Mouse (Mus musculus): Measurements from ENCODE around the gene Jund. TPM values are rescaled to one million over a fixed set of nuclear protein-coding genes. Genes with fewer than 3 reads are reported as not detected.

Gene Jund
- polyA plus RNA-seq, 1 experiment = 816 TPM

DNA sequence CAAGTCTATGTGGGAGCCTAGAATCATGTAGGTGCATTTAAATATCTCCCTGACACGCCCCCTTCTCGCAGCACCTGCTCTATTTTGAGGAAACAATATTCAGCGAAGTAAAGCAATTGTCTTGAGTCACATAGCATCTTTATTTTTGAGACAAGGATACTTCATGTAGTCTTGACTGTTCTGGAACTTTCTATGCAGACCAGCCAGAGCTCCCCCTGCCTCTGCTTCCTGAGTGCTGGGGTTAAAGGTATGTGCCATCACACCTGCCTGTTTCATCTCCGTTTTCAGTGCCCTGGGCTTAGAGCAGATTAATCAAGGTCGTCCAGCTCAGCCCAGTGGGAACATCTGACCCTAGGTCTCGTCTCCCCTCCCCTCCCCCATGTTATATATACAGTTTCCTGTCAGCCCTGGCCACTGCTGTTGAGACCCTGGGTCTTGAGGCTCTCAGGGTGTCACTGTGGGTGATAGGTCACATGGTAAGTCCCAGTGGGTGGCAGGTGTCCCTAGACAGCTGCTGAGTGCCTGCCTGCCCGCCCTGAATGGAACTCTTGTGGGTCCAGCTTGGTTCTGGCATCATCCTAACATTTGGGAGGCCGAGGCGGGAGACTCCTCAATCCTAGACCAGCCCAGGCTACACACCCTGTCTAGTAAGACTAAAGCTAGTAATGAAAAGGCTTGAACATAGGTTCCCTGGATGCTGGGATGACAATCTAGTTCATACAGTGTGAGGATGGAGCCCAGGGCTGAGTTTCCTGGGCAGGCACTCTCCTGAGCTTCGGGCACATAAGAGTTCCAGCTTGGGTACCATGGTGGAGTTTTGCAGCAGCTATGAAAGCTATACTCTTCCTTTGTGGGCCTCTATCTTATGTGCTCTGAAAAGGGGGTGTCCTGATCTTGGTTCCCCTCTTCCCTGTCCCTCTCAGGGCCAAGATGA lies 2.6 kb downstream of the Jund start:
- no peaks in the 10 kb centered on the region for H3K9me3 ChIP-seq (ENCODE audit: control insufficient read depth, low read length)
- TF ChIP-seq GATA1 (IDR thresholded peaks at IDR 0.05; ENCODE audit: low read length) (no peak), TAL1 (IDR thresholded peaks at IDR 0.05; ENCODE audit: low read length) (no peak)
- H3K4me1 ChIP-seq (ENCODE audit: control insufficient read depth) = peaks cover 47% of the 10 kb centered on the region
- no peaks in the 10 kb centered on the region for H3K27me3 ChIP-seq (ENCODE audit: control insufficient read depth)
- H3K4me3 ChIP-seq (replicated peaks) = peak overlapping the region; percentile 70
- H3K36me3 ChIP-seq (ENCODE audit: control insufficient read depth) = peaks cover 4% of the 10 kb centered on the region

DNA sequence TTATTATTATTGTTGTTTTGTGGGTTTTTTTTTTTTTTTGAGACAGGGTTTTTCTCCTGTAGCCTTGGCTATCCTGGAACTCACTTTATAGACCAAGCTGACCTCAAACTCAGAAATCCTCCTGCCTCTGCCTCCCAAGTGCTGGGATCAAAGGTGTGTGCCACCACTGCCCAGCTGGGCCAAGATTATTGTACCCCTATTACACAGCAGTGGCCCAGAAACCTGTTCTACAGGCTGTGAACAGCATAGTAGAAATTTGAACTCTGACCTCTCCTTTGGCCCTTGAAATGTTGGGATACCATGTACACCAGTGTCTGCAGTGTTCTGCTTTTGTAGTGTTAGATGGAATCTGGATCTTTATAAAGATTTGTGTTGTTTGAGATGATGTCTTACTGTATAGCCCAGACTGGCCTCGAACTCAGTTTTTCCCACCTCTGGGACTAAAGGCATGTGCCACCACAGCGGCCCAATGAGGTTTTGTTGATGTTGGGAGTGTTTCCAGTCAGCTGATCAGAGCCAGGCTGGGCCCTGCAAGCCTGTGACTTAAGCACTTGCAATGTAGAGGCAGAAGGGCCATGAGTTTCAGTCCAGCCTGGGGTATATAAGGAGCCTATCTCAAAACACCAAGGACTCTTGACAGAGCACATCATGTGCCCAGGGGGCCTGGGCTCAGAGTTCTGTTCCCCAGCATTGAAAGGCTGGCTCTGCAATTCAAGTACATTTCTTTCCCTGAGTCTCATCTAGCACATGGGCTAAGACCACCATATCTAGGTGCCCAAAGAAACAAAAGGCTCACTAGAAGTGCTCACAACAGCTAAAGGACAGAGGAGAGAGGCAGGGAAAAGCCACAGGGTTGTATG lies 3.5 kb downstream of the Jund start:
- TF ChIP-seq TAL1 (IDR thresholded peaks at IDR 0.05; ENCODE audit: low read length) = no peak
- no peak for TF ChIP-seq GATA1 (IDR thresholded peaks at IDR 0.05; ENCODE audit: low read length)
- H3K4me3 ChIP-seq (replicated peaks) = no peak overlapping the region

DNA sequence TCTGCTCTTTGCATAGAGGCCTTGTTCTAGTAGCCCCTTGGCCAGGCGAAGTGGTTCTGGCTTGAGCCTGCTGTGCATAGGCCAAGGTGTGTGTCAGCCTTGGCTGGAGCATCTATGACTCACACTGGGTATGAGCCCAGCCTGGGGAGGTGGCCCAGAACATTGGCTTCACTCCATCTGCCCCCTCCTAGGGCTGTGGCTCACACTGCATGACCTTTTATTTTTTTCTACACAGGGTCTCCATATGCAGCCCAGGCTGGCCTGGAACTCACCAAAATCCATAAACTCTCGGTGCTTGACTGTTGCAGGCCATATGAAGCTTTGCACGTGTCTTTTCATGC lies 4.1 kb downstream of the Jund start:
- H3K36me3 ChIP-seq (ENCODE audit: control insufficient read depth) = peaks cover 4% of the 10 kb centered on the region
- H3K27me3 ChIP-seq (ENCODE audit: control insufficient read depth) = no peaks in the 10 kb centered on the region
- no peak for TF ChIP-seq GATA1 (IDR thresholded peaks at IDR 0.05; ENCODE audit: low read length)
- TF ChIP-seq TAL1 (IDR thresholded peaks at IDR 0.05; ENCODE audit: low read length) = no peak
- peaks cover 4% of the 10 kb centered on the region for H3K9me3 ChIP-seq (ENCODE audit: control insufficient read depth, low read length)
- H3K4me3 ChIP-seq (replicated peaks) = no peak overlapping the region
- H3K4me1 ChIP-seq (ENCODE audit: control insufficient read depth) = peaks cover 43% of the 10 kb centered on the region

More for the DNA sequence above, 3.5 kb downstream of the Jund start:
- H3K36me3 ChIP-seq (ENCODE audit: control insufficient read depth) = peaks cover 4% of the 10 kb centered on the region
- H3K9me3 ChIP-seq (ENCODE audit: control insufficient read depth, low read length) = peaks cover 4% of the 10 kb centered on the region
- no peaks in the 10 kb centered on the region for H3K27me3 ChIP-seq (ENCODE audit: control insufficient read depth)
- peaks cover 43% of the 10 kb centered on the region for H3K4me1 ChIP-seq (ENCODE audit: control insufficient read depth)

DNA sequence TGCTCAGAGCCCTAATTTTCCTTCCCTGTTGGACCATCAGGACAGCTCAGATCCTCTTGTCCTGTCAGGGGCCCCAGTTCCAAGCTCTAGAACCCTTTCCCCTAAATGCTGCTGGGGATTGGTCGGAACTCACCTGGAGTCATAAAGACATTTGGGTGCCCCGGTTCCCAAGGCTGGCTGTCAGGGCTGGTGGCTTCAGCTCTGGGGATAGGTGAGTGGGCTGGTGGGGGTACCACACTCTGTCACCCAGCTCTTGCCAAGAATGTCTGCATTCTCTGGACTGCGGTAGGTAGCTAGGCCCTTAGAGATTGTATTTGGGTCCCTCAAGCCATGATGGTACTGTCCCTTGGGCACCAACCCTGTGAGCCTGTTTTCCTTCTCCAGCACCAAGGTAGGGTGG lies 4.5 kb downstream of the Jund start, which contains the start of gene Iqcn:
Gene Iqcn (plus strand): TSS at position 171 of the 400 bp plus-strand sequence.
- Histone ChIP-seq H3K27me3 (ENCODE audit: control insufficient read depth) (no peaks in the 10 kb centered on the region), H3K4me1 (ENCODE audit: control insufficient read depth) (peaks cover 40% of the 10 kb centered on the region), H3K36me3 (ENCODE audit: control insufficient read depth) (peaks cover 4% of the 10 kb centered on the region), H3K4me3 (replicated peaks) (no peak within 1 kb of the TSS), H3K9me3 (ENCODE audit: control insufficient read depth, low read length) (peaks cover 4% of the 10 kb centered on the region)
- TF ChIP-seq GATA1 (IDR thresholded peaks at IDR 0.05; ENCODE audit: low read length) = no peak
- TF ChIP-seq TAL1 (IDR thresholded peaks at IDR 0.05; ENCODE audit: low read length) = no peak

DNA sequence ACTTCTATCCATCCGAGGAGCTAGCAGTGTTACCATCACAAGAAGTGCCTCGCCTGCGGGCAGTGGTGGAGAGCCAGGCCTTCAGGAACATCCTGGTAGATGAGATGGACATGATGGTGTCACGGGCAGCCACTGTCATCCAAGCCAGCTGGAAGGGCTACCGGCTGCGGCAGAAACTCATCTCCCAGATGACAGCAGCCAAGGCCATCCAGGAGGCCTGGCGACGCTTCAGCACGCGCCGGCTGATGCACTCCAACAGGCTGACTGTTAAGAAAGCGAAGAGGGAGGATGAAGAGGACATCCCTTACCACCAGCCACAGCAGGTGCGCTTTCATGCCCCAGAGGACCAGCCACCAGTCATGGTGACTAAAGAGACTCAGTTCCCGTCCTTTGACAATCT lies 9.5 kb downstream of the Jund start:
- Histone ChIP-seq H3K4me1 (ENCODE audit: control insufficient read depth) (peaks cover 13% of the 10 kb centered on the region), H3K27me3 (ENCODE audit: control insufficient read depth) (no peaks in the 10 kb centered on the region), H3K4me3 (replicated peaks) (no peak overlapping the region), H3K36me3 (ENCODE audit: control insufficient read depth) (no peaks in the 10 kb centered on the region), H3K9me3 (ENCODE audit: control insufficient read depth, low read length) (peaks cover 4% of the 10 kb centered on the region)
- TF ChIP-seq GATA1 (IDR thresholded peaks at IDR 0.05; ENCODE audit: low read length) (no peak), TAL1 (IDR thresholded peaks at IDR 0.05; ENCODE audit: low read length) (no peak)

DNA sequence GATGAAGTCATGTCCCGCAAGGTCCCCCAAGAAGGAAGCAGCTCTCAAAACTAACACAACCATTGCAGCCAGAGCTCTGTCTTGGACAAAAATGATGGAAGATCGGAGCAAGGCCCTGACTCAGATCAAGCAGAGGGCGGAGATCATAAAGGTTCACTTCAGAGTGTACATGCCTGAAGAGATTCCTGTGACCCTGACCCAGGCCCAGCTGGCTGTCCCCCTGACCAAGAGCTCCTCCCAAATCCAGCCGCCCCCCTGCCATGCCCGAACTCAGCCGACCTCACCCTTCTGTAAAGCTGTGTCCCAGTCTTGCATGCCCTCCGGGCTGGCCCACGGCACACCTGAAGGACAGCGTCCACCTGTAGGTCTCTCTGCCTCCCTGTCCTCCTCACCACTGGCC lies 11.0 kb downstream of the Jund start:
- H3K9me3 ChIP-seq (ENCODE audit: control insufficient read depth, low read length) = peaks cover 4% of the 10 kb centered on the region
- H3K4me3 ChIP-seq (replicated peaks) = no peak overlapping the region
- H3K27me3 ChIP-seq (ENCODE audit: control insufficient read depth) = no peaks in the 10 kb centered on the region
- peaks cover 13% of the 10 kb centered on the region for H3K4me1 ChIP-seq (ENCODE audit: control insufficient read depth)
- TF ChIP-seq GATA1 (IDR thresholded peaks at IDR 0.05; ENCODE audit: low read length) = no peak
- TF ChIP-seq TAL1 (IDR thresholded peaks at IDR 0.05; ENCODE audit: low read length) = no peak
- no peaks in the 10 kb centered on the region for H3K36me3 ChIP-seq (ENCODE audit: control insufficient read depth)

DNA sequence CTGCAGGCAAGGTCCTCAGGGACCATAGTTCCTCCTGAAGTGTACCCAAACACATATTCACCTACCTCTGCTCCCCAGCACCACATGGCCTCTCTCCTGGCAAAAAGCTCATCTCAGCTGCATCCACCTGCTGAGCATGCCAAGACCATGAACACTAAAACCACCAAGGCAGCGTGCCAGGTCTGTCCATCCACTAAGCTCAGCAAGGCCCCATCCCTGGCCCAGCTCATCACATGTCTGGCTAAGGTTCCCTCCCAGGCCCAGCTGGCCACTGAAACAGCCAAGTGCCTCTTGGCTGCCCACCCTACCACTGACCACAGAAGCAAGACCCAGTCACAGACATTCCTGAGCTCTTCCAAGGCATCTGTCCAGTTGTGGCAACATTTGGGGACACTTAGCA lies 11.5 kb downstream of the Jund start:
- TF ChIP-seq GATA1 (IDR thresholded peaks at IDR 0.05; ENCODE audit: low read length) = no peak
- TF ChIP-seq TAL1 (IDR thresholded peaks at IDR 0.05; ENCODE audit: low read length) = no peak
- no peaks in the 10 kb centered on the region for H3K36me3 ChIP-seq (ENCODE audit: control insufficient read depth)
- H3K4me3 ChIP-seq (replicated peaks) = no peak overlapping the region
- no peaks in the 10 kb centered on the region for H3K27me3 ChIP-seq (ENCODE audit: control insufficient read depth)
- peaks cover 4% of the 10 kb centered on the region for H3K9me3 ChIP-seq (ENCODE audit: control insufficient read depth, low read length)
- H3K4me1 ChIP-seq (ENCODE audit: control insufficient read depth) = peaks cover 13% of the 10 kb centered on the region

DNA sequence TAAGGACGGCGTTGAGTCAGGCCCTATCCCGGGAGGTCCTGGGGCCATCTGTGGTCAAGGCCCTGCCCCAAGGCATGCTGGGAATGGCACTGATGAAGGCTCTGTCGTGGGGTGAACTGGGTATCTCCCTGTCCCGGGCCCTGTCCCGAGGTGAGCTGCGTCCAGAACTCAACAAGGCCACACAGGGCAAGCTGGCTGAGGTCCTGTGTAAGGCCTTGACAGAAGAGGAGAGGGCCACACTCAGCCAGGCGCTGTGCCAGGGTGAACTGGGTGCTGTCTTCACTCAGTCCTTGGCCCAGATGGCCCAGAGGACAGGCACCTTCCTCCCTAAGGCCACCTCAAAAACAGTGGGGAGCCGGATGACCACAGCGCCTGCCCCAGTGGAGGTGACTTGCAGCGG lies 12.3 kb downstream of the Jund start:
- Histone ChIP-seq H3K36me3 (ENCODE audit: control insufficient read depth) (no peaks in the 10 kb centered on the region), H3K9me3 (ENCODE audit: control insufficient read depth, low read length) (peaks cover 4% of the 10 kb centered on the region), H3K4me3 (replicated peaks) (no peak overlapping the region), H3K4me1 (ENCODE audit: control insufficient read depth) (peaks cover 13% of the 10 kb centered on the region), H3K27me3 (ENCODE audit: control insufficient read depth) (no peaks in the 10 kb centered on the region)
- TF ChIP-seq TAL1 (IDR thresholded peaks at IDR 0.05; ENCODE audit: low read length) = no peak
- no peak for TF ChIP-seq GATA1 (IDR thresholded peaks at IDR 0.05; ENCODE audit: low read length)

DNA sequence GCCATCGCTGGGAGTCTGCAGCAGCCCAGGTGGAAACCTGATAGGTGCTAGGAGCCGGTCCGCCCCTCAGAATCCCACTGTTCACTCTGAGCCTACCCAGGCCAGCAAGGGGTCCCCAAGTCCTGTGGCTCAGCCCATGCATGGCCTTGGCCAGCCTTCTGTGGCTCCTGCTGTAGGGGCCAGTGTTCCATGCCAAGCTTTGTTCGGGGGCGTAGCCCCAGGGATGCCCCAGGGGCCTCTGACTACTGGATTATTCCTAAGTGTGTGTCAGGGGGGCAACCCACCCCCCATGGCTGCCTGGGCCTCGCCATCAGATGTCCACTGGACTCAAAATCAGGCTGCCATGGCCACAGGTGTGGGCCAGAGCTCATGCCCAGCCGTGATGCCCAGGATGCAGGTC lies 15.2 kb downstream of the Jund start:
- H3K27me3 ChIP-seq (ENCODE audit: control insufficient read depth) = peaks cover 3% of the 10 kb centered on the region; the same call in 1 of the 2 replicates
- H3K4me3 ChIP-seq (replicated peaks) = no peak overlapping the region
- no peaks in the 10 kb centered on the region for H3K9me3 ChIP-seq (ENCODE audit: control insufficient read depth, low read length)
- H3K4me1 ChIP-seq (ENCODE audit: control insufficient read depth) = peaks cover 4% of the 10 kb centered on the region
- no peak for TF ChIP-seq GATA1 (IDR thresholded peaks at IDR 0.05; ENCODE audit: low read length)
- TF ChIP-seq TAL1 (IDR thresholded peaks at IDR 0.05; ENCODE audit: low read length) = no peak
- no peaks in the 10 kb centered on the region for H3K36me3 ChIP-seq (ENCODE audit: control insufficient read depth)
